Mouse (Mus musculus): ENCODE data around the gene Cysltr2. TPM values are rescaled to one million over a fixed set of nuclear protein-coding genes. Genes with fewer than 3 reads are reported as not detected.

The Cysltr2 gene
- polyA plus RNA-seq, 1 experiment from 2014 or later, result not detected

DNA sequence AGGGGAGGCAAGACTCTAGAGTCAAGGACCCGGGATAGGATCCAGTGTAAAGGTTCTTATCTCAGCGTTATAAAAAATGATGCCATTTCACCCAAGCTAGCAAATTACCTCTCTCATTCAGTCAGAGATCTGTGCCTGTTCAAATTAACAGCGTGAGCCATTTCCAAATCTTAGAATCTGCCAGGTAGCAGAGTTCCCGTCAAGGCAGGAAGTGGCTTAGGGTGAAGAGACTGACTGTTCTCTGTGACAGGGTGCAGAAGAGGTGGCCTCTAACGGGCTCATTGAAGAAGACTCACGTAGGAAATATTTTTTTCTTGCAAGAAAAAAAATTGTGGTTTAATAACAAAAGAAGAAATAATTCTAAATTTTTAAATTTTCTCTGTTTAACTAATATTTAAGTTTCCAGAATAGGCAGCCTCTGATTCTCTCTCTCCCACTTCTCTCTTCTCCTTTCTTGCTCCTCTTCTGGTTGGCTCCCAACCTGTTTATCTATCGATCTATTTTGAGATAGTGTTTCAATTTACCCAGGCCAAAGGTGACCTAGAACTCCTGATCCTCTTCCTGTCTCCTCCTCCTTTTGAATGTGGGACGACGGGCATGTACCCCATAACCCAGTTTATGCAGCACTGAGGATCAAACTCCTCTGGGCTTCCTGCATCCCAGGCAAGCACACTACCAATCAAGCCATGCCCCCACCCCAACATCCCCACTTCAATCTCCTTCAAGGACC lies 3.5 kb downstream of the Cysltr2 start:
- 87% methylated on average over 9 of the region's 9 CpGs for WGBS
- Histone ChIP-seq H3K27ac (no peak overlapping the region), H3K36me3 (ENCODE audit: poor library complexity, severe bottlenecking) (no peaks in the 10 kb centered on the region), H3K4me3 (no peak overlapping the region), H3K9ac (no peak overlapping the region), H3K4me1 (no peaks in the 10 kb centered on the region), H3K9me3 (replicated peaks) (no peaks in the 10 kb centered on the region), H3K4me2 (no peak overlapping the region), H3K27me3 (no peaks in the 10 kb centered on the region)
- no peak for ATAC-seq

DNA sequence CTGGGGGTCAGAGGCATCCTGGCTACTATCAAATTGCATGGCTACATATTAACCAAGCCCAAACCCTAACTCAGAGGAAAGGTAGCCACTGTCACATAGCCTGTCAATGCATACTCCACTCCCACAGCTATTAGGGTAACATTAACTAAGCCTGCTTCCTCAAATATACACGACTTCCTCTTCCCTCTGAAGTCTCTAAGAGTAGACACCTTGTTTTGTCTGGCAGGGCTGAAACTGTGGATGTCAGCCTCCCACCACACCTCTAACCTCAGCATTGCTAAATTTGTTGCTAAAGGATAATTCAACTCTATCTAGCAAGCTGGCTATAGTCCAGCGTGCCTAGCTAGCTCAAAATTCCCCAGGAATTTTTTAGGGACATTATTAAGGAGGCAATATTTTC lies 7.2 kb downstream of the Cysltr2 start:
- Histone ChIP-seq H3K9ac (no peak overlapping the region), H3K9me3 (replicated peaks) (no peaks in the 10 kb centered on the region), H3K4me1 (no peaks in the 10 kb centered on the region), H3K36me3 (ENCODE audit: poor library complexity, severe bottlenecking) (no peaks in the 10 kb centered on the region), H3K27ac (no peak overlapping the region), H3K4me2 (no peak overlapping the region), H3K27me3 (no peaks in the 10 kb centered on the region), H3K4me3 (no peak overlapping the region)
- ATAC-seq, result no peak
- 74% methylated on average over 2 of the region's 2 CpGs for WGBS

DNA sequence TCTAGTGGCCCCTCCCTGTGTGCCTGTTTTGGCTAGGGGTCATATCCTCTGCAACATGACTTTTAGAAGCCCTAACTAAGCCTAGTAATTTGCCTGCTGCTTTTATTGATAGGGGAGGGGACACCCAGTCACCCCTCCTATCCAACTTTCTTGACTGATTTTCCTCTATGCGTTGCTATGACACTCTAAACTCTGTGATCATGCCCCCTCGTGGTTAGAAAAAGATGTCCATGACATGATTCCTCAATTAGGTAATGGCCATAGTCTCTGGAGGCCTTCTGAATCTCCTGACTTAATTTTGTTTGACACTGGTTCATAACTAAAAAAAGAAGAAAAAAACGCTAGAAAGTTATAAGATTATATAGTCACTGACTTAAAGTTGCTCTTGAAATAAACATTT lies 15.6 kb downstream of the Cysltr2 start:
- no peaks in the 10 kb centered on the region for H3K27me3 ChIP-seq
- no peak overlapping the region for H3K4me3 ChIP-seq
- no peak overlapping the region for H3K4me2 ChIP-seq
- WGBS, result 46% methylated on average over 3 of the region's 3 CpGs
- H3K27ac ChIP-seq, result no peak overlapping the region
- no peaks in the 10 kb centered on the region for H3K9me3 ChIP-seq (replicated peaks)
- no peaks in the 10 kb centered on the region for H3K36me3 ChIP-seq (ENCODE audit: poor library complexity, severe bottlenecking)
- H3K4me1 ChIP-seq, result no peaks in the 10 kb centered on the region
- ATAC-seq, result no peak
- H3K9ac ChIP-seq, result no peak overlapping the region

DNA sequence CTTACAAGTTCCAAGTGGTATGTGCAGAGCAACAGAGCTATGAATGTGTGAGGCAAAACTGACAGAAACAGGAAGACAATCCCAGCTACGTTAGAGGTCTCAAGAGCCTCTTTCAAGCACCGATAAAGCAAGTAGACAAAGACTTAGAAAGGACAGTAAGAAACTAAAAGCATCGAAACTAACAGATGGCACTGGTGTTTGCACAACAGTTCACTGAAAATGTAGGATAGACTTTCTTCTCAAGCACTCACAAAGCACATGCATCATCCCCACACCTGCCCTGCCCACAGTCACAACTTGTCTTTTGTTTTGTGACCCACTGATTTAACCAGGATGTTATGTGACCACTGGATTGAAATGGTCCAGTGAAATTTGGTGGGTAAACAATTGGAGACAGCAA lies 17.7 kb downstream of the Cysltr2 start:
- Histone ChIP-seq H3K36me3 (ENCODE audit: poor library complexity, severe bottlenecking) (no peaks in the 10 kb centered on the region), H3K9me3 (replicated peaks) (no peaks in the 10 kb centered on the region), H3K4me1 (no peaks in the 10 kb centered on the region), H3K27ac (no peak overlapping the region), H3K4me3 (no peak overlapping the region), H3K9ac (no peak overlapping the region), H3K27me3 (no peaks in the 10 kb centered on the region), H3K4me2 (no peak overlapping the region)
- 86% methylated on average over 3 of the region's 3 CpGs for WGBS
- no peak for ATAC-seq

DNA sequence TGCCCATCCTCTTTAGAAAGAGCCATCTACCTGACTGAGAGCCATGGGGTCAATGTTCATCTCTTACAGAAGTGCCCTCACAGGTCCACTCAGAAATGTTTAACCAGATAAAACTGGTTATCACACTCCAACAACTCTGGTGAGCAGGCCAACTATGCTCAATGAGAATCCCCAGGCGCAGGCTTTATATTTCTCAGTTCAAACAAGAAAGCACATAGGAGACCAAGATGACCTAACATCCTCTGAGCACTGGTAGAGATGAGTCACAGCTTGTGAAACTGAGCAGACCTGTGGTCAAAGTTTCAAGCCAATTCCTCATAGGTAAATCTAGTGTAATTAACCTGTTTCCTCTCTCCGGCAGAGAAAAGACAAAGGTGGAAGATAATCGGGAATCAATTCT lies 31.6 kb downstream of the Cysltr2 start:
- no peak overlapping the region for H3K9ac ChIP-seq
- H3K27me3 ChIP-seq, result no peaks in the 10 kb centered on the region
- ATAC-seq, result no peak
- no peak overlapping the region for H3K4me2 ChIP-seq
- no peaks in the 10 kb centered on the region for H3K9me3 ChIP-seq (replicated peaks)
- 99% methylated on average over 3 of the region's 3 CpGs for WGBS
- H3K36me3 ChIP-seq (ENCODE audit: poor library complexity, severe bottlenecking), result no peaks in the 10 kb centered on the region
- H3K4me1 ChIP-seq, result no peaks in the 10 kb centered on the region
- no peak overlapping the region for H3K4me3 ChIP-seq
- H3K27ac ChIP-seq, result no peak overlapping the region

DNA sequence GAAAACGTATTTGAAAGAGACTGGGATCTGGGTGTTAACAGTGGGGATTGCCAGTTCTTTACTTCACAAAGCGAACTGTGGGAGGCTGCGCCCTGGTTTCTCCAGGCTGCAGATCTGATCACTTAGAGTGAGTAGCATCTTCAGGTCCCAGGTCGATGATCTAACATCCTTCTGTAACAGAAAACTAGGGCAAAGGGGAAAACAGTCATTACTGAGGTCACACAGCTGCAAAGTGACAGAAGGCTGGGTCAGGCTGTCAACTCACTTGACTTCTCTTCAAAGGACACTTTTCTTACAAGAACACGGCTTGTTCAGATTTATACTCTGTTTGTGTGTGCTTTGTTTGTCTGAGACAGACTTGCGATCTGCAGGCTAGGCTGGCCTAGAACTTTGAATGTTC lies 33.5 kb downstream of the Cysltr2 start:
- Histone ChIP-seq H3K4me1 (no peaks in the 10 kb centered on the region), H3K4me2 (no peak overlapping the region), H3K9ac (no peak overlapping the region), H3K27ac (no peak overlapping the region), H3K36me3 (ENCODE audit: poor library complexity, severe bottlenecking) (no peaks in the 10 kb centered on the region), H3K4me3 (no peak overlapping the region), H3K9me3 (replicated peaks) (no peaks in the 10 kb centered on the region), H3K27me3 (no peaks in the 10 kb centered on the region)
- ATAC-seq, result no peak
- 77% methylated on average over 6 of the region's 6 CpGs for WGBS

DNA sequence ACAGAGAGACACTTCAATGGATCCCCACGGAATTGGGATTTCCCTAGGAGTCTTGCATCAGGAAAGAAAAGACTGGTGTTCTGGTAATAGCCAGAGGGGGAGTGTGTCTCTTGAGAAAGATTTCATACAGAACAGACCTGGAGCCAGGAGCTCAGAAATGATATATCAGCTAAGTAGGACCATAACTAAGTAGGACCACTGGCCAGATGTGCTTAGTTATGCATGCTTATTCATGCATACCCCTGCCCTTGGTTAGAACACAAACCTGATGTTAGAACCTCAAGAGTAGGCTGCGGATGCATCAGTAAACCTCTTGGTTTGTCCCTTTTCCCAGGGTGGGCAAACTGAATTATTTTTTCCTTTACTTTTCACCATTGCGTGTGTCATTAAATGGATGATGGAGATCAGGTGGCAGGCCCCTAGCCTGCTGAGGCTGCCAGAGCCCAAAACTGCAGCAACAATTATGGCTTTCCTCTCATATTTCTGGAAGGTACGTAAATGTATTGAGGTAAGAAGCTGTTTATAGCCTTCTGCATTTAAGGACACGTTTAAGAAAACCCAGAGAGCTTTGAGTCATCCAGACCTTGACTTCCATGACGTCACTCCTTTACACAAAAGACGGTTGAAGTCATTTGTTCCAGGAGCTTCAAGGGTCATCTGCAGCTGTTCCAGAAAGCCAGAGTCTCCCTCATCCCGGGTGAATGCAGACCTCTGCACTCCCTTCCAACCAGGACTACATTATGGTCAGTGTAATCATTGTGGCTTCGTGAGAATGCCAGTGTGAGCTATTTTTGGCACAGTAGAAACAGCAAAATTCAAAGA lies 35.0 kb downstream of the Cysltr2 start:
- Histone ChIP-seq H3K36me3 (ENCODE audit: poor library complexity, severe bottlenecking) (no peaks in the 10 kb centered on the region), H3K4me3 (no peak overlapping the region), H3K9me3 (replicated peaks) (no peaks in the 10 kb centered on the region), H3K4me2 (no peak overlapping the region), H3K27me3 (no peaks in the 10 kb centered on the region), H3K9ac (no peak overlapping the region), H3K4me1 (no peaks in the 10 kb centered on the region), H3K27ac (no peak overlapping the region)
- 74% methylated on average over 9 of the region's 9 CpGs for WGBS
- ATAC-seq, result no peak

DNA sequence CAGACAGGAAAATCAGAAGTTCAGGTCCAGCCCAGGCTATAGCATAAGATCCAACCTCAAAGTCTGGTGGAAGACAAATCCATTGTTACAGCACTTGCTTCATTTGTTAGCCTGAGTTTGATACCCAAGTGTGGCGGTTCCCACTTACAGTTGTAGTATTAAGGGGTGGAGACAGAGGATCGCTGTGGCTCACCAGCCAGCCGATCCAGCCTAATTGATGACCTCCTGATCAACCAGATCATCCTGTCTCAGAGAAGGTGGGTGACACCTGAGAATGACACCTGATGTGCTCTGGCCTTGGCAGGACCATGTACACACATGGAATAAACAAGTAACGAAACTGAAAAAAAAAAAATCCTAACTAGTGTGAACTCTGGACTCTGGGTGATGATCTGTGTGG lies 47.1 kb downstream of the Cysltr2 start:
- Histone ChIP-seq H3K27ac (no peak overlapping the region), H3K4me3 (no peak overlapping the region), H3K27me3 (no peaks in the 10 kb centered on the region), H3K4me1 (peaks cover 5% of the 10 kb centered on the region), H3K9ac (no peak overlapping the region), H3K4me2 (no peak overlapping the region), H3K9me3 (replicated peaks) (no peaks in the 10 kb centered on the region), H3K36me3 (ENCODE audit: poor library complexity, severe bottlenecking) (no peaks in the 10 kb centered on the region)
- ATAC-seq, result no peak
- WGBS, result 91% methylated on average over 4 of the region's 4 CpGs

DNA sequence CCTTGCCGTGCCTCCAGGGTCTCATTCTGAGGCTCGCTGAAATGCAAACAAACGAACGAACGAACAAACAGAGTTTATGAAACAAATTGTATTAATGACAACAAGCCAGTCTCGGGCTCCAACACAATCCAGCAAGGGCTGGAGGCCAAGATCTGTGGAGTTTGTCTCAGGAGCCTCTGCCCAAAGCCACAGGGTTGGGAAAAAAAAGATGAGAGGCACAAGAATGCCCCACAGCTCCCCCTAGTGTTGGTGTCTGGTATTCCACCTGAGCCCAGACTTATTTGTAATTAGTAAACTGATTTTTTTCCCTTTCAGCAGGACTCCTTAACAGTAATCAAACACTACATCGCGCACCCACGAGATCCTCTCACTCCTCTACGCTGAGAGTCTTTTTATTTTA lies 48.6 kb downstream of the Cysltr2 start:
- H3K27ac ChIP-seq, result no peak overlapping the region
- no peak; the same call in 1 of the 2 replicates for ATAC-seq
- H3K4me2 ChIP-seq, result no peak overlapping the region
- no peak overlapping the region for H3K9ac ChIP-seq
- H3K4me3 ChIP-seq, result no peak overlapping the region
- WGBS, result 56% methylated on average over 10 of the region's 10 CpGs
- H3K27me3 ChIP-seq, result no peaks in the 10 kb centered on the region
- peaks cover 5% of the 10 kb centered on the region for H3K4me1 ChIP-seq
- H3K36me3 ChIP-seq (ENCODE audit: poor library complexity, severe bottlenecking), result no peaks in the 10 kb centered on the region
- no peaks in the 10 kb centered on the region for H3K9me3 ChIP-seq (replicated peaks)

DNA sequence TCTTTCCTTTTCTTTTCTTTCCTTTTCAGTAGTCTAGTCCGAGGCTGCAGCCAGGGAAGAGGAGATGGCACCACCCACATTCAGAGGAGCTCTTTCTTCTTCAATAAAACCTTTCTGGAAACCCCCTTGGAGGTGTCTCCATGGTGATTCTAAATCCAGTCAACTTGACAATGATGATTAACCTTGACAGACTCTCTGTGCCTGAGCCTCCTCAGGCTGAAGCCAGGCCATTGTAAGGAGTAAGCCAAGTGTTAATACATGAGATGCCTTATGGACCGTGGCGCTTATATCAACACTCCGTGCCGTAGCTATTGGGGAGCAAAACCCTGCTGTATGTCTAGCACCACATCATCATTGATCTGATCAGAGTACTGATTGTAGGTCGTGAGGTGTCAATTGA lies 50.8 kb downstream of the Cysltr2 start:
- Histone ChIP-seq H3K36me3 (ENCODE audit: poor library complexity, severe bottlenecking) (no peaks in the 10 kb centered on the region), H3K27ac (no peak overlapping the region), H3K9me3 (replicated peaks) (no peaks in the 10 kb centered on the region), H3K4me2 (no peak overlapping the region), H3K9ac (no peak overlapping the region), H3K27me3 (no peaks in the 10 kb centered on the region), H3K4me1 (peaks cover 5% of the 10 kb centered on the region), H3K4me3 (no peak overlapping the region)
- 23% methylated on average over 6 of the region's 6 CpGs for WGBS
- no peak for ATAC-seq

DNA sequence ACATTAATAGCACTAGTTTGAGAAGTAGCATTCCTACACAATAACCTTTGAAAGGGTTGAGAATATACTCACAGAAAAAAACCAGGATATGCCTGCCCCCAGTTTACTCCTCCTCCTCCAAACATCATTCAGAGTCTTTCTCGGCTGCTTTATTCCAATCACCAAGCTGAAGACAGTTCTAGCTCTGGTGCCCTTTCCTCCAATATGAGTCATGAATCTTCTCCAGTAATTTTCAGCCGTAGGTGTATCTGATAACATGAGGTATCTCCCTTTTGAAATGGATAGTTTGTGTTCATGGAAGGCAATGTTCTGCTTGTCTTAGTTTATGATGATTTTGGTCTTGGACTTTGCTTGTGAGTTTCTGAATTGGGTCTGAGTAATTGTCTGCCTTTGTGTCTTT lies 62.9 kb downstream of the Cysltr2 start:
- Histone ChIP-seq H3K4me1 (no peaks in the 10 kb centered on the region; the same call in 1 of the 2 replicates), H3K27me3 (no peaks in the 10 kb centered on the region), H3K4me3 (no peak overlapping the region), H3K9me3 (replicated peaks) (no peaks in the 10 kb centered on the region), H3K4me2 (no peak overlapping the region), H3K27ac (no peak overlapping the region), H3K36me3 (ENCODE audit: poor library complexity, severe bottlenecking) (no peaks in the 10 kb centered on the region), H3K9ac (no peak overlapping the region)
- WGBS, result 90% methylated on average over 2 of the region's 2 CpGs
- no peak for ATAC-seq

DNA sequence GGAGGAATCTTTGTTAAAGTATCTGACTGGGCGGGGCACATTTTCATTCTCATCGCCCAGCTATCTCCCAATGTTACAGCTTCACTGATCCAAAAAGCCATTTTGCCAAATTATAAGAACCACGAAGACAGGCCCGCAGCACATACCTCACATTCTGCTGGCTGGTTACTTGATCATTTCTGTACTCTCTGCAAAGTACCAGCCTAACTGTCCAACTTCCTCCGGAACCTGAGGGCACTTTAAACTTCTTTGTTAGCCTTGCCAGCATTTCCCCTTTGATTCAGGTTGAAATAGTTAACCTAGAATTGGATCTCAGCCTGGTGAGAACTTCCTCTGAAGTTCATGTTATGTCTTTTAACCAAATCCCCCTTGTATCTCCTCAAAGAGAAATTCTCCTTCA lies 63.8 kb downstream of the Cysltr2 start:
- 93% methylated on average over 5 of the region's 5 CpGs for WGBS
- no peak overlapping the region for H3K9ac ChIP-seq
- H3K9me3 ChIP-seq (replicated peaks), result no peaks in the 10 kb centered on the region
- no peaks in the 10 kb centered on the region; the same call in 1 of the 2 replicates for H3K4me1 ChIP-seq
- H3K4me3 ChIP-seq, result no peak overlapping the region
- no peaks in the 10 kb centered on the region for H3K36me3 ChIP-seq (ENCODE audit: poor library complexity, severe bottlenecking)
- no peak overlapping the region for H3K27ac ChIP-seq
- ATAC-seq, result no peak
- no peaks in the 10 kb centered on the region for H3K27me3 ChIP-seq
- H3K4me2 ChIP-seq, result no peak overlapping the region
